Mouse (Mus musculus): ENCODE results near the gene Doxl2. TPM values are rescaled to one million over a fixed set of nuclear protein-coding genes. Genes with fewer than 3 reads are reported as not detected.

Gene Doxl2
- not detected for polyA plus RNA-seq (2014; fragmentation: Illumina TruSeq; extraction: RNeasy Lipid Tissue Mini Kit (QIAGEN cat#74804); ENCODE audit: low read depth, low replicate concordance)

GRCm38 (mm10) chr6:48974663-48975062, at the start of gene Doxl2:
Gene Doxl2, plus strand, starts transcription at chr6:48974963.

GRCm38 (mm10) chr6:48929595-48929994, 45.2 kb upstream of the Doxl2 start, which contains the start of gene 1600015I10Rik:
Gene 1600015I10Rik, plus strand, starts transcription at chr6:48929895.

GRCm38 (mm10) chr6:48986444-48986990, 11.8 kb downstream of the Doxl2 start, which contains the start of gene Svs1:
Gene Svs1, plus strand, starts transcription at chr6:48986861.

Other genes starting within 250 kb of the Doxl2 start
- not detected for gene Gimap1, start 235.9 kb upstream of the Doxl2 start, polyA plus RNA-seq (2014; fragmentation: Illumina TruSeq; extraction: RNeasy Lipid Tissue Mini Kit (QIAGEN cat#74804); ENCODE audit: low read depth, low replicate concordance)
- 0.28 TPM for gene Gimap5, start 228.8 kb upstream of the Doxl2 start, polyA plus RNA-seq (2014; fragmentation: Illumina TruSeq; extraction: RNeasy Lipid Tissue Mini Kit (QIAGEN cat#74804); ENCODE audit: low read depth, low replicate concordance)
- gene Gimap3, start 204.1 kb upstream of the Doxl2 start, polyA plus RNA-seq (2014; fragmentation: Illumina TruSeq; extraction: RNeasy Lipid Tissue Mini Kit (QIAGEN cat#74804); ENCODE audit: low read depth, low replicate concordance), result 0.25 TPM
- 14.7 TPM for gene Tmem176a, start 134.0 kb upstream of the Doxl2 start, polyA plus RNA-seq (2014; fragmentation: Illumina TruSeq; extraction: RNeasy Lipid Tissue Mini Kit (QIAGEN cat#74804); ENCODE audit: low read depth, low replicate concordance)
- 7.9 TPM for gene Tmem176b, start 133.5 kb upstream of the Doxl2 start, polyA plus RNA-seq (2014; fragmentation: Illumina TruSeq; extraction: RNeasy Lipid Tissue Mini Kit (QIAGEN cat#74804); ENCODE audit: low read depth, low replicate concordance)
- not detected for gene Aoc1, start 102.1 kb upstream of the Doxl2 start, polyA plus RNA-seq (2014; fragmentation: Illumina TruSeq; extraction: RNeasy Lipid Tissue Mini Kit (QIAGEN cat#74804); ENCODE audit: low read depth, low replicate concordance)
- gene 1600015I10Rik, start 45.1 kb upstream of the Doxl2 start, polyA plus RNA-seq (2014; fragmentation: Illumina TruSeq; extraction: RNeasy Lipid Tissue Mini Kit (QIAGEN cat#74804); ENCODE audit: low read depth, low replicate concordance), result not detected
- not detected for gene Svs1, start 11.9 kb downstream of the Doxl2 start, polyA plus RNA-seq (2014; fragmentation: Illumina TruSeq; extraction: RNeasy Lipid Tissue Mini Kit (QIAGEN cat#74804); ENCODE audit: low read depth, low replicate concordance)
- gene Gpnmb, start 61.6 kb downstream of the Doxl2 start, polyA plus RNA-seq (2014; fragmentation: Illumina TruSeq; extraction: RNeasy Lipid Tissue Mini Kit (QIAGEN cat#74804); ENCODE audit: low read depth, low replicate concordance), result 0.11 TPM
- gene Malsu1, start 98.8 kb downstream of the Doxl2 start, polyA plus RNA-seq (2014; fragmentation: Illumina TruSeq; extraction: RNeasy Lipid Tissue Mini Kit (QIAGEN cat#74804); ENCODE audit: low read depth, low replicate concordance), result 16.2 TPM
- 91.5 TPM for gene Igf2bp3, start 240.0 kb downstream of the Doxl2 start, polyA plus RNA-seq (2014; fragmentation: Illumina TruSeq; extraction: RNeasy Lipid Tissue Mini Kit (QIAGEN cat#74804); ENCODE audit: low read depth, low replicate concordance)